Mouse (Mus musculus): ENCODE measurements at regions not wholly inside any gene's neighbourhood (a gene's known extent, or its start where the extent isn't known, plus 50 kb on each side); places are given as distances from the start of the nearest gene placed in this dataset.

DNA sequence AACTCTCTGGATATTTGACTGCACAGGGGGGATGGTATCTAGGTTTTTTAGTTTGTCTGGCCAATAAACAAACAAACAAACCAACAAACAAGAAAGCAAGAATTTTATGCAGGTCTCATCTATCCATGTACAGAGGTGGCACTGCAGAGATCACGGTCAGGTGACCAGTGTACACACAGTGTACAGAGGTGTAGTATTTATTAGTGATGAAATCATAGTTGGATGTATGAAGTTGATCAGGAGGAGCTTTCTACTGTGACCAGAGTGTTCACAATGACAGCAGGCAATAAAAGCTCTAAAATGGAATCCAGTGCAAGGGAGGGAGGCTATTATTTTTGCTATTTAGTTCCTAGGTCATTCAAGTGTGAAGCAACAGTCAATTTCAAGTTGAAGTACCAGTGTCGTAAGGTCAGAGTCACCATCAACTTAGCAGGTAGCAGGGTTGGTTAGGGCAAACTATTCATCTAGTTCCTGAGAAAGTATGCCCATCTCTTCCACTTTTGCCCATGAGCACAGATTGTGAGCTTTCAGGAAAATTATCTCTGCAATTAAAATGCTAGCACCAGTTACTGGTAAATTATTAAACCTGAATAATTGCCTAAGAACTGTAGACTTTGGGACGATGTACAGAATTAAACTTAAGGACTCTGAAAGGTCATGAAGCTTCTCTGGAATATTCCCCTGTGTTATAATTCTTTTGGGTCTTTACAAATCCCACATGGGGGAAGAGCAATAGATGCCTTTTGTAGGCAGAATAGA, 384.9 kb upstream of the Sel1l start:
- Histone ChIP-seq H3K4me3 (replicated peaks; ENCODE audit: extremely low read depth, low read depth, low read length) (no peak overlapping the region), H3K4me1 (ENCODE audit: control insufficient read depth, insufficient read depth, low read length) (no peaks in the 10 kb centered on the region)
- no peak for TF ChIP-seq CTCF (IDR thresholded peaks at IDR 0.05; ENCODE audit: insufficient read depth, low read length)
- no peak for TF ChIP-seq POLR2A (IDR thresholded peaks at IDR 0.05; ENCODE audit: borderline replicate concordance, extremely low read depth, low read depth, low read length)
- DNase-seq, result no peak
- 72% methylated on average over 3 of the region's 3 CpGs for WGBS

DNA sequence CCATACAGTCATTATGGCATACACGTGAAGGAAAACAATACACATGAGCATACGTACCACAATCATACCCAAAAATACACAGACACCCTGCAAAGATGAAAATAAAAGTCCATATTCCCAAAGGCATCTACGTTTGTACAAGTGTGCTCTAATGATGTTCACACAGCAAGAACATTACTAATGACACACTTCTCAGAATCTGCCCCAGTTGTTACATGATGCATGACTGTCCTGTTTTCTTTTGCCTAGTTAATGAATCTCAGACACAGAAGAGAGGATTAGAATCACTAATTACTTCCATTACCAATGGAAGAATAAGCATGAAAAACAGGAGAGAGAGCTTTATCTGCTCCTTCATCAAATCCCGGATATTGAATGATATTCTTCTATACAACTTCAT, 379.6 kb upstream of the Sel1l start:
- Histone ChIP-seq H3K4me1 (ENCODE audit: control insufficient read depth, insufficient read depth, low read length) (no peaks in the 10 kb centered on the region), H3K4me3 (replicated peaks; ENCODE audit: extremely low read depth, low read depth, low read length) (no peak overlapping the region)
- no peak for DNase-seq
- TF ChIP-seq POLR2A (IDR thresholded peaks at IDR 0.05; ENCODE audit: borderline replicate concordance, extremely low read depth, low read depth, low read length) (no peak), CTCF (IDR thresholded peaks at IDR 0.05; ENCODE audit: insufficient read depth, low read length) (no peak)
- WGBS, result 81% methylated on average over 4 of the region's 4 CpGs

DNA sequence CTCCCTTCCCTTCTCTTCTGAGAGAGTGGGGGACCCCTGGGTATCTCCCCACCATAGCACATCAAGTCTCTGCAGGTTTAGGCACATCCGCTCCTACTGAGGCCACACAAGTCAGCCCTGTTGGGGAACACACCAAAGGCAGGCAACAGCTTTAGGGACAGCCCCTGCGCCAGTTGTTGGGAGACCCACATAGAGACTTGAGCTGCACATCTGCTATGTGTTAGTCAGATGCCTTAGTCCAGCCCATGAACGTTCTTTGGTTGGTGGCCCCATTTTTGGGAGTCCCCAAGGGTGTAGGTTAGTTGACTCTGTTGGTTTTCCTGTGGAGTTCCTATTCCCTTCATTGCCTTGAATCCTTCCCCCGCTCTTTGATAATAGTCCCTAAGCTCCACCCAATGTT, 354.4 kb upstream of the Sel1l start:
- Histone ChIP-seq H3K4me3 (replicated peaks; ENCODE audit: extremely low read depth, low read depth, low read length) (no peak overlapping the region), H3K4me1 (ENCODE audit: control insufficient read depth, insufficient read depth, low read length) (no peaks in the 10 kb centered on the region)
- WGBS, result 83% methylated on average over 4 of the region's 4 CpGs
- TF ChIP-seq CTCF (IDR thresholded peaks at IDR 0.05; ENCODE audit: insufficient read depth, low read length) (no peak), POLR2A (IDR thresholded peaks at IDR 0.05; ENCODE audit: borderline replicate concordance, extremely low read depth, low read depth, low read length) (no peak)
- DNase-seq, result no peak

DNA sequence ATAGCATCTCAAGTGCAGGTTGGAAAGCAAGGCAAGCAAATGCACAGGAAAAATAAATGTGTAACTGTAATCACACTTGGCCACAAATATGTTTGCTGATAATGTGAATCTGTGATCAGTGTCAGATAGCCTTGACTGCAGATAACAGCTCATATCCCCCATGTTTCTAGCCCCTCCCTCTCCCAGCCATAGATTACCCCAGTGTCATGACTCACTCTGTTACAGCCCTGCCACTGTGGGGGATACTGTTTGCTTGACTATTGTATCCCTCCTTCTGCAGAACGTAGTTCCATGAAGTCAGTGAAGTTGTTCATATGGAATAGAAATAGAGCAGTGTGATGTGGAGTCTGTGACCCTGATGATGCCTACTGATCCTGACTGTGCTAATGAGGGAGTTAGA, 351.6 kb upstream of the Sel1l start:
- no peaks in the 10 kb centered on the region for H3K4me1 ChIP-seq (ENCODE audit: control insufficient read depth, insufficient read depth, low read length)
- no peak for TF ChIP-seq POLR2A (IDR thresholded peaks at IDR 0.05; ENCODE audit: borderline replicate concordance, extremely low read depth, low read depth, low read length)
- no peak for TF ChIP-seq CTCF (IDR thresholded peaks at IDR 0.05; ENCODE audit: insufficient read depth, low read length)
- no peak for DNase-seq
- 47% methylated on average over 1 of the region's 1 CpGs for WGBS
- no peak overlapping the region for H3K4me3 ChIP-seq (replicated peaks; ENCODE audit: extremely low read depth, low read depth, low read length)

DNA sequence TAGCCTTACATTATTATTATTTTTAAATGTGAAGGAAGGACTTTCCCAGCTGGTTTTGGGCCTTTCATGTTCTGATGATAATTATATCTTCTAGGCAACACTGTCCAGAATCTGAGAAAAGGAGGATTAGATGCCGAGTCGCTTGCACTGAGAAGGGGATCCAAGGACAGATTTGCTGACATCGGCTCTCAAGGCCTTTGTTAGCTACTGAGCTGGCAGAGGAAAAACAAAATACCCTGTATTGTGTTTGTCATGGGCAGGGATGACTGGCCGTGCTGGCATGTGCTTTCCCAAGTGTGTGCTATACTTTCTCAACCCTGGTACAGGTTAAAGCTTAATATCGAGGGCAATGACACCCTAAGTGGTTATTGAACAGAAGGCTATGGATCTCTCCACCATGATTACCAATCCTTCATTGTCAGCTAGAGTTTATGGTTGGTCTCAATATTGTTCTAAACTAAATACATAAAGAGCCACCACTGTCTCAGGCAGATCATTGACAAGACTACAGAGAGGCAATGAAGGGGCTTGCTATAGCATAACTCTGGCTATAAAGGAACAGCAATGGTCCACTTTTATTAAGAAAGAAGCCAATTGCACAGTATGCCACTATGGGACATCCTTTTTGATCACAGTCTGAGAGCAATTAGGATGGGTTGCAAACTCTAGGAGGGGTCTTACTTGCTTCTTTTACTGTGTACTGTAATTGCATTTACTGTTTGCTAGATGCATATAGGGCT, 350.0 kb upstream of the Sel1l start:
- TF ChIP-seq POLR2A (IDR thresholded peaks at IDR 0.05; ENCODE audit: borderline replicate concordance, extremely low read depth, low read depth, low read length) (no peak), CTCF (IDR thresholded peaks at IDR 0.05; ENCODE audit: insufficient read depth, low read length) (no peak)
- 80% methylated on average over 5 of the region's 5 CpGs for WGBS
- DNase-seq, result no peak

DNA sequence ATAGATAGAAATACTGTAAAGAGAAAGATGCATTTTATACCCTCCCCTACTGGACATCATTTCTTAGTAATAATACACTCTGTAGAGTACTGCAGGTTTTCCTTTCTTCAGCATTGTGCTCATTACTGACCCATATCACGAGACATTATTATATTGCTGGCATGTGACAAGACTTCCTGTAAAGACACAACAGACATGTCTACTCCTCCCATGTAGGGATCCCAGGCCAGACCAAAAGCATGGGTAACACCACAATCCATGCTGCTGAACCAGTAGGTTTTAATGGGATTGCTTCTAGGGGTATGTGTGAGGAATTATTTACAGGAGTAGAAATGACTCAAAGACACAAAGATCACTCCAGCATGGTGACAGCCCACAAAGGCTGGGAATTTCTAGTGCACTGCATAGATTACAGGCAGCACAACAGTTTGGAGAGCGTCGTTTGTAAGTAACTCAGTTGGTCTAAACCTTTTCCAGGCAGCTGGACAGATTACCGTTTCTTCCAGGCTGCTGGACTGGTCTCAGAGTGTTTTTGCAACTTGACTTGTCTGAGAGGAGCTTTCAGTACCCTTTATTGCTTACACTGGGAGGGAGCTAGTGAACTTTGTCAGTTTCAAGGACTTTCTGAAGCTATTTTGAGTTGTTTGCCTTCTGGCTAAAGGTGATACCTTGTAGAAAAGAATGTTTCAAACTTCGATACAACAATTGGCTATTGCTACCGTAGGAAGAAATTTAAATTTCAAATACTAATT, 345.2 kb upstream of the Sel1l start:
- DNase-seq, result no peak
- TF ChIP-seq POLR2A (IDR thresholded peaks at IDR 0.05; ENCODE audit: borderline replicate concordance, extremely low read depth, low read depth, low read length) (no peak), CTCF (IDR thresholded peaks at IDR 0.05; ENCODE audit: insufficient read depth, low read length) (no peak)
- 71% methylated on average over 6 of the region's 6 CpGs for WGBS
- Histone ChIP-seq H3K4me3 (replicated peaks; ENCODE audit: extremely low read depth, low read depth, low read length) (no peak overlapping the region), H3K4me1 (ENCODE audit: control insufficient read depth, insufficient read depth, low read length) (no peaks in the 10 kb centered on the region)

More for the DNA sequence above, 350.0 kb upstream of the Sel1l start:
- Histone ChIP-seq H3K4me1 (ENCODE audit: control insufficient read depth, insufficient read depth, low read length) (no peaks in the 10 kb centered on the region), H3K4me3 (replicated peaks; ENCODE audit: extremely low read depth, low read depth, low read length) (no peak overlapping the region)

DNA sequence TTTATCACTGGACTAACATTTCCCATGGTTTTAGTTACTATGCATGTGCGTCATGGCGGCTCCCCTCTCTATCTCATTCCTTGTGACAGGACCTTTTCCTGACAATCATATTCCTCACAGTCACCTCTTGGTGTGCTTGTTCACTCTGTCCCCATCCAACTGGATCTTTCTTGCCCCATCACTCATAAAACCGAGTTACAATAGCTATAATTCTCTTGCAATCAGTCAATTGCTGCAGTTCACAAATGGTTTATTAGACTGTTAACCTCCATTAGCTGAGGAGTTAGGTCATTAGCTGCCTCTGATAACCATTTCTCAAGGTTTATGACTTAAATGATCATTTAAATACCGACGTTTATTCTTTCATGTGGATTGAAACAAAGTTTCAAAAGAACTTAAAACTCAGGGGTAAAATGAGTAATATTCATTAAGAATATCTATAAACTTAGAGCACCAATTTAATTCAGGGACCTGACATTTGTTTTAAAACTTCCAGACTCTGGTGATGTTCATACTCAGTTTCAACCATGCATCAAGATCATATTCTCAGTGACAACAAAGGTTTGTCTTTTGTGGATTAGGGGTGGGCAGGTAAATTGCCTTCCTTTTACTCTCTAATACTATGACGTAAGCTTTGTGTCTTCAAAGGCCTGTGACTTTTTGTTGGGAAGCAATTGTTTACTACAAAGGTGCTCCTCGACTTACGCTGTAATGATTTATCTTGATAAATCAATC, 344.4 kb upstream of the Sel1l start:
- 85% methylated on average over 8 of the region's 8 CpGs for WGBS
- Histone ChIP-seq H3K4me3 (replicated peaks; ENCODE audit: extremely low read depth, low read depth, low read length) (no peak overlapping the region), H3K4me1 (ENCODE audit: control insufficient read depth, insufficient read depth, low read length) (no peaks in the 10 kb centered on the region)
- TF ChIP-seq POLR2A (IDR thresholded peaks at IDR 0.05; ENCODE audit: borderline replicate concordance, extremely low read depth, low read depth, low read length) (no peak), CTCF (IDR thresholded peaks at IDR 0.05; ENCODE audit: insufficient read depth, low read length) (no peak)
- no peak for DNase-seq

DNA sequence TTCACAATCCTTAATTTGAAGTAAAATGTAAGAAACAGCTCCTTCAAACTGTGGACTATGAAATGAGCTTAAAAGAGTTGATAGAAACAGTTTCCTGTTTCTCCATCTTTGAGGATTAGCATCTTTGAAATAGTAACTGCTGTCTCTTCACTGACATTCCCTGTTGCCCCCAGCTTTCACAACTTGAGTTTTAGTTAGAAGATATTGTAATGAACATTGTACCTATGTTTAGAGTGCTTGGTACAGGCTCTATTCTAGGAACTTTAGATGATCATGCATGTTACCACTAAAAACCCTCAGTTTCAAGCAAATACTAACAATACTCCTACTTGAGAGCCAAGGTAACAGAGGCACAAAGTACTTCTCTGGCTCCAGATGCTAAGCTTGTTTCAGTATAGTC, 340.1 kb upstream of the Sel1l start:
- TF ChIP-seq CTCF (IDR thresholded peaks at IDR 0.05; ENCODE audit: insufficient read depth, low read length) (no peak), POLR2A (IDR thresholded peaks at IDR 0.05; ENCODE audit: borderline replicate concordance, extremely low read depth, low read depth, low read length) (no peak)
- no peak for DNase-seq
- Histone ChIP-seq H3K4me3 (replicated peaks; ENCODE audit: extremely low read depth, low read depth, low read length) (no peak overlapping the region), H3K4me1 (ENCODE audit: control insufficient read depth, insufficient read depth, low read length) (no peaks in the 10 kb centered on the region)

DNA sequence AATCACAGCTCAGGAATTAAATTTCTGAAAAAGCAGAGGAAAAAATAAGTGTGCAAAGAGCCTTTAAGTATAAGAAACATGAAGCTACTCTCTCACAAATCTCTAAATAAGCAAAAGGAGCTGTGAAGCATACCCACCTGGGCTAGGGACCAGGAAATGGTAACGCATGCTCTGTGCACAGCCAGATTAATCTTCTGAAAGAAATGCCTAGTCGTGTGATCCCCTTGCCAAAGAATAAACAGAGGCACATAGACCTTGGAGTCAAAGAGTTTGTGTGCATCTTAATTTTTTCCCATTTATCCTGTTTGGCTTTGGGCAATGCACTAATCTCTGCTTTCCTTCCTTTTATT, 338.2 kb upstream of the Sel1l start:
- H3K4me3 ChIP-seq (replicated peaks; ENCODE audit: extremely low read depth, low read depth, low read length), result no peak overlapping the region
- no peaks in the 10 kb centered on the region for H3K4me1 ChIP-seq (ENCODE audit: control insufficient read depth, insufficient read depth, low read length)
- 59% methylated on average over 2 of the region's 2 CpGs for WGBS
- no peak for DNase-seq
- TF ChIP-seq CTCF (IDR thresholded peaks at IDR 0.05; ENCODE audit: insufficient read depth, low read length) (no peak), POLR2A (IDR thresholded peaks at IDR 0.05; ENCODE audit: borderline replicate concordance, extremely low read depth, low read depth, low read length) (no peak)

Measured in lung, adult 2 months (tissue).